Comparison of ENCODE assay signal across 32 mouse cellular contexts in the genomic region with DNA sequence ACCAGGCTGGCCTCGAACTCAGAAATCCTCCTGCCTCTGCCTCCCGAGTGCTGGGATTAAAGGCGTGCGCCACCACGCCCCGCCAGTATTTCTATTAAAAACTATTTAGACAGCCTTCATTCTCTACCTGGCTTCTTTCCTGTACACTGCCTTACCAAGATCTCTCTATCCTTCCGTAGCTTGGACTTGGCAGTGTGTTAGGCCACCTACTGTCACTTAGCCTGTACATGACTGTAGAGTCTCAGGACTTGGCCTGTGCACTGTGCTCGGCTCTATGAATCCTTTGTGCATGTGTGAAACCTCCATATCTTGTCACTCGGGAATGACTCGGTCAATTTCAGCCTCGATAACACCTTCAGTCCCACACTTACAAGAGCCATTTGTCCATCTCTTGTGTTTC. TPM values are rescaled to one million over a fixed set of nuclear protein-coding genes. Genes with fewer than 3 reads are reported as not detected.
DNase-seq lines count a peak whose midpoint lies in the region; ATAC-seq lines count a peak whose summit lies in the region.
"Had no signal": no experiment of that assay in that cellular context is flagged by ENCODE, and none has a peak within 500 bp of the region (broad histone marks: within the 10 kb centered on the region; RNA-seq: fewer than 3 reads in every experiment).

No protein-coding gene starts in this region.

- H3K36me3 ChIP-seq in hindbrain, embryonic 13.5 days = no peaks in the 10 kb centered on the region
- H3K36me3 ChIP-seq: embryonic facial prominence, embryonic 10.5 days; embryonic facial prominence, embryonic 13.5 days; forebrain, embryonic 12.5 days; heart, embryonic 12.5 days; heart, embryonic 15.5 days; hindbrain, embryonic 10.5 days had no signal

- ATAC-seq in hindbrain, embryonic 13.5 days (ENCODE audit: low FRiP score) = no peak
- ATAC-seq: activated CD4-positive, CD25-positive, alpha-beta regulatory T cell, adult 4 months; CD4-positive, CD25-positive, alpha-beta regulatory T cell, adult 4 months; forebrain, embryonic 16.5 days; hindbrain, postnatal 0 days; inflammation-experienced regulatory T-cells, adult 6 months; intestine, embryonic 16.5 days had no signal

- H3K27ac ChIP-seq in brown adipose tissue, adult 24 weeks (replicated peaks; ENCODE audit: low read depth, low read length) = peak overlapping the region; percentile 88
- H3K27ac ChIP-seq in hindbrain, embryonic 13.5 days = no peak overlapping the region
- H3K27ac ChIP-seq: embryonic facial prominence, embryonic 10.5 days; embryonic facial prominence, embryonic 13.5 days; forebrain, embryonic 12.5 days; heart, embryonic 15.5 days; hindbrain, embryonic 10.5 days; hindbrain, embryonic 14.5 days; hindbrain, postnatal 0 days had no signal

- no peak overlapping the region for H3K9ac ChIP-seq in hindbrain, embryonic 13.5 days
- H3K9ac ChIP-seq: embryonic facial prominence, embryonic 13.5 days; forebrain, embryonic 12.5 days; heart, embryonic 12.5 days; heart, embryonic 15.5 days; hindbrain, embryonic 14.5 days had no signal

- H3K27me3 ChIP-seq in hindbrain, embryonic 13.5 days = no peaks in the 10 kb centered on the region
- H3K27me3 ChIP-seq: embryonic facial prominence, embryonic 13.5 days; forebrain, embryonic 12.5 days; heart, embryonic 12.5 days had no signal

- H3K4me2 ChIP-seq in hindbrain, embryonic 13.5 days = no peak overlapping the region
- H3K4me2 ChIP-seq: embryonic facial prominence, embryonic 13.5 days; forebrain, embryonic 12.5 days; heart, embryonic 12.5 days; heart, embryonic 15.5 days; hindbrain, embryonic 14.5 days had no signal

- H3K4me1 ChIP-seq in brown adipose tissue, adult 24 weeks (ENCODE audit: control insufficient read depth, insufficient read depth, insufficient read length, low read length) = peaks cover 6% of the 10 kb centered on the region; the same call in 1 of the 2 replicates
- H3K4me1 ChIP-seq in hindbrain, embryonic 13.5 days (replicated peaks) = peaks cover 8% of the 10 kb centered on the region
- H3K4me1 ChIP-seq: forebrain, embryonic 12.5 days; heart, embryonic 15.5 days; hindbrain, embryonic 10.5 days had no signal

- DNase-seq in cerebellum, postnatal 25 days = peak; percentile 40 to 70
- no peak for DNase-seq in cerebellum, adult 11 months
- DNase-seq in left cerebral cortex, postnatal 4 days = peak; percentile 17
- DNase-seq in left cerebral cortex, adult 11 months (ENCODE audit: low spot score) = no peak
- DNase-seq: adrenal gland, adult 8-10 months; adrenal gland, postnatal 25 days; cerebellum, adult 9-10 months; embryo, embryonic 11 days; gastrocnemius, postnatal 10 days; gastrocnemius, postnatal 36 days; kidney, adult 18-20 months had no signal

- peaks cover 8% of the 10 kb centered on the region for H3K9me3 ChIP-seq in hindbrain, embryonic 13.5 days
- H3K9me3 ChIP-seq: embryonic facial prominence, embryonic 10.5 days; heart, embryonic 15.5 days had no signal

- intact Hi-C loops in left cerebral cortex, postnatal 4 days (cut with DNase I) = no loop called here

- 92% methylated on average over 11 of the region's 11 CpGs for WGBS in hindbrain, embryonic 13.5 days

- no peak overlapping the region for H3K4me3 ChIP-seq in brown adipose tissue, adult 24 weeks (ENCODE audit: insufficient read depth, low read depth, low read length)
- H3K4me3 ChIP-seq in hindbrain, embryonic 13.5 days = no peak overlapping the region
- H3K4me3 ChIP-seq: embryonic facial prominence, embryonic 10.5 days; embryonic facial prominence, embryonic 13.5 days; erythroblast, embryonic 14.5 days; forebrain, embryonic 12.5 days; heart, embryonic 12.5 days; heart, embryonic 15.5 days; hindbrain, embryonic 10.5 days had no signal

RNA-seq across cellular contexts. Expression of a gene that starts 55.4 kb away (rescaled TPM):
- under 1 TPM; 0.52 to 0.81 TPM for total RNA-seq in left cerebral cortex, postnatal 4 days (2021)
- polyA plus RNA-seq in brown adipose tissue, adult 24 weeks (2012; ENCODE audit: insufficient read depth, insufficient read length, missing spikeins) = not detected in 2 replicates
- polyA plus RNA-seq in hindbrain, embryonic 13.5 days (2015; fragmentation: Nextera tagmentation; extraction: Ambion mirVana) = 0.21 TPM in 1 of 2 replicates, not detected in the other
- total RNA-seq: adrenal gland, postnatal 25 days; gastrocnemius, adult 18-20 months; gastrocnemius, postnatal 10 days; gastrocnemius, postnatal 36 days; granulocyte monocyte progenitor cell, adult 5-6 weeks; heart, postnatal 10 days; heart, postnatal 36 days had no signal
- polyA plus RNA-seq: activated CD4-positive, CD25-positive, alpha-beta regulatory T cell, adult 4 months; C2C12; CD4-positive, CD25-positive, alpha-beta regulatory T cell, adult 4 months; embryonic facial prominence, embryonic 10.5 days; embryonic facial prominence, embryonic 13.5 days; erythroblast, embryonic 14.5 days; forebrain, embryonic 12.5 days; heart, embryonic 15.5 days; hindbrain, embryonic 10.5 days; inflammation-experienced regulatory T-cells, adult 6 months; intestine, embryonic 16.5 days had no signal

Comparison
In these comparisons a context has a peak if more than half of its experiments do, and no peak if none do; other contexts are left out.
1. DNase-seq: peak in cerebellum, postnatal 25 days (2 of 2) and left cerebral cortex, postnatal 4 days (single experiment); none in cerebellum, adult 11 months (single experiment) and left cerebral cortex, adult 11 months (single experiment).